Mouse (Mus musculus) c-Kit-positive CD71-negative TER-119-negative erythroid progenitor cells, embryonic 14.5 days (primary cell): ENCODE measurements around the gene Litaf.

Experiments
- DNase-seq: peaks from one replicate; pipeline ENCODE4 v3.0.0-alpha.2; 2013; ENCODE audit warnings: low read depth

Litaf gene

GRCm38 (mm10) chr16:11066029-11066832 lies at the start of gene Litaf:
Gene Litaf (minus strand): TSS chr16:11066157.
- peak; percentile 96 for DNase-seq

- no peak for DNase-seq
Observed at GRCm38 (mm10) chr16:11109198-11109740, 43.3 kb upstream of the Litaf start.

- DNase-seq: no peak
Observed at GRCm38 (mm10) chr16:11104905-11105304, 38.9 kb upstream of the Litaf start.

GRCm38 (mm10) chr16:11097301-11097700 lies 31.3 kb upstream of the Litaf start:
- no peak for DNase-seq

GRCm38 (mm10) chr16:11093717-11094386 lies 27.9 kb upstream of the Litaf start:
- no peak for DNase-seq

- no peak for DNase-seq
Observed at GRCm38 (mm10) chr16:11092523-11092922, 26.6 kb upstream of the Litaf start.

- no peak for DNase-seq
Observed at GRCm38 (mm10) chr16:11092061-11092460, 26.1 kb upstream of the Litaf start.

- no peak for DNase-seq
Observed at GRCm38 (mm10) chr16:11090836-11091570, 25.0 kb upstream of the Litaf start.

- no peak for DNase-seq
Observed at GRCm38 (mm10) chr16:11086856-11087588, 21.1 kb upstream of the Litaf start.

GRCm38 (mm10) chr16:11086299-11086698 lies 20.3 kb upstream of the Litaf start:
- no peak for DNase-seq

GRCm38 (mm10) chr16:11084181-11084580 lies 18.2 kb upstream of the Litaf start:
- no peak for DNase-seq

GRCm38 (mm10) chr16:11078216-11078869 lies 12.4 kb upstream of the Litaf start:
- DNase-seq: no peak

- DNase-seq: no peak
Observed at GRCm38 (mm10) chr16:11077601-11078201, 11.7 kb upstream of the Litaf start.

- DNase-seq: no peak
Observed at GRCm38 (mm10) chr16:11073060-11073459, 7.1 kb upstream of the Litaf start.

- DNase-seq: no peak
Observed at GRCm38 (mm10) chr16:11072454-11072853, 6.5 kb upstream of the Litaf start.

GRCm38 (mm10) chr16:11071887-11072286 lies 5.9 kb upstream of the Litaf start:
- DNase-seq: no peak

GRCm38 (mm10) chr16:11071176-11071575 lies 5.2 kb upstream of the Litaf start:
- DNase-seq: no peak

- DNase-seq: no peak
Observed at GRCm38 (mm10) chr16:11069710-11070420, 3.9 kb upstream of the Litaf start.

- no peak for DNase-seq
Observed at GRCm38 (mm10) chr16:11069271-11069670, 3.3 kb upstream of the Litaf start.

GRCm38 (mm10) chr16:11068666-11069065 lies 2.7 kb upstream of the Litaf start:
- DNase-seq: no peak
